Mouse (Mus musculus) megakaryocyte-erythroid progenitor cell, adult 5-6 weeks (primary cell): ENCODE data around the gene Phf12. TPM values are rescaled to one million over a fixed set of nuclear protein-coding genes. Genes with fewer than 3 reads are reported as not detected.

ENCODE experiments used
- ATAC-seq: replicated peaks from 2 replicates; pipeline ENCODE4 v1.8.0; 2016; ENCODE audit warnings: mild to moderate bottlenecking, inconsistent platforms; ENCODE audit not compliant: severe bottlenecking, poor library complexity, low FRiP score, low TSS enrichment
- total RNA-seq, 2 experiments: library from RNA; stranded (forward) in 1 of 2; stranded (reverse) in 1 of 2; fragments of 200-1000, 215-1000 nt in 1 of 2; fragments of >200 nt in 1 of 2; fragmentation: Nextera tagmentation in 1 of 2; gene quantifications; 2 replicates each; pipeline ENCODE4 v1.2.3; 2014 to 2017

Phf12 gene
- total RNA-seq (2014; fragmentation: Nextera tagmentation) (79.7 and 94.6 TPM in 2 replicates), total RNA-seq (2017) (23.3 and 26.9 TPM in 2 replicates)

DNA sequence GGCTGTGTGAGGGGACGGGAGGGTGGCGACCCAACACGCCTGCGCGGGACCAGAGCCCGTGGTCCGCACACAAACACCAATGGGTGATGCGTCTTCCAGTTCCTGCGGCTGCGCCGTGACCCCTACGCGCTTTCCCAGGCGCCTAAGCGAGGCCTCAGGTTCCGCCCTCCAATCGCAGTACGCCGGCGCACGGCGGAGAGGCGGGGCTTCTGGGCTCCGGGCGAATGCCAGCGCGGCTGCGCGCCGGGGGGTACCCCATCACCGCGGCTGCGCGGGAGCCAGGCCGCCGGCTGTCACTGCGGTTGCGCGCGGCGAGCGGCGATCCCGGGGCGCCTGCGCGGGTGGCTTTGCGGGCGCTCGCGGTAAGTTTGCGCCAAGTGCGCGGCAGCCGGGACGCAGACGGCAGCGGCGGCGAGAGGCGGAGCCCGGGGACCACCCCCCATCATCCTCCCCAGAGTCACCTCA is at the start of gene Phf12:
TSS of gene Phf12 (plus strand) at position 314 of the 465 bp plus-strand sequence.
- peak; percentile 76 for ATAC-seq

DNA sequence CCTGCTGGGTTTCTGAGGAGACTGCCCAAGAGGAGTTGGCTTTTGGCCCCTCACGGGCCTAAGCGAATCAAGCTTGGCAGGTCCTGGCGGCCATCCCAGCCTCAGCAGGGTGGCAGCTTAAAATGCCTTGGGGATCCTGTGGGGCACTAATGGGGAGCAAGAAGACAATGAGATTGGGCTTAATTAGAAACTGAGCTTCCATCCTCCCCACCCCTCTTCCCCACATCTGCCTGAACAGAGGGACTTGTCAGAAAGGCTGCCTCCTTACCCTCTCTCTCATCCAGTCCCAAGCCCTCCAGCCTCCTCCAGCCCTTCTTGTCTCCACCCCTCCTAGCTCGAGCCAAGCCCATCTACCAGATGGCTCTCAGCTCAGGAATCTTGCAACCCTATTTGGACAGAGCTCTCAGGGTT is 48.4 kb upstream of the Phf12 start:
- no peak for ATAC-seq

- no peak for ATAC-seq
These were observed 47.8 kb upstream of the Phf12 start for GRCm38 (mm10) chr11:77934568-77935311.

DNA sequence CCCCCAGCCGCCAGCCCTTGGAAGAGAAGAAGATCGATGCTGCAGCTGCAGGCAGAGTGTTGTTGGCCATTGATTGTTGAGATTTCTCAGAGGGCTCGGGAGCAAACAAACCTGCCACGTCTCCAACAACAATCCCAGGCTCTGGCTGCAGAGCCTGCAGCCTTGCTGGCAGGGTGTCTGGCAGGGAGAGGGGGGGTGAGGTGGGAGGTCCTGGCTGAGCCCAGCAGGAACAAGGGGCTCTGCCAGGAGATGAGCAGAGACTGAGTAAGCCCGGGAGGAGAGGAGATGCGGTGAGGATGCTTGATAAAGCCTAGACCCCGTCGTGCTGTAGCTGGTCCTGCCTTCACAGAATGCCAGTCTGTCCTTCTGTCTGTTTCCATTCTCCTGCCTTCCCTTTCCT is 45.7 kb upstream of the Phf12 start:
- no peak for ATAC-seq

DNA sequence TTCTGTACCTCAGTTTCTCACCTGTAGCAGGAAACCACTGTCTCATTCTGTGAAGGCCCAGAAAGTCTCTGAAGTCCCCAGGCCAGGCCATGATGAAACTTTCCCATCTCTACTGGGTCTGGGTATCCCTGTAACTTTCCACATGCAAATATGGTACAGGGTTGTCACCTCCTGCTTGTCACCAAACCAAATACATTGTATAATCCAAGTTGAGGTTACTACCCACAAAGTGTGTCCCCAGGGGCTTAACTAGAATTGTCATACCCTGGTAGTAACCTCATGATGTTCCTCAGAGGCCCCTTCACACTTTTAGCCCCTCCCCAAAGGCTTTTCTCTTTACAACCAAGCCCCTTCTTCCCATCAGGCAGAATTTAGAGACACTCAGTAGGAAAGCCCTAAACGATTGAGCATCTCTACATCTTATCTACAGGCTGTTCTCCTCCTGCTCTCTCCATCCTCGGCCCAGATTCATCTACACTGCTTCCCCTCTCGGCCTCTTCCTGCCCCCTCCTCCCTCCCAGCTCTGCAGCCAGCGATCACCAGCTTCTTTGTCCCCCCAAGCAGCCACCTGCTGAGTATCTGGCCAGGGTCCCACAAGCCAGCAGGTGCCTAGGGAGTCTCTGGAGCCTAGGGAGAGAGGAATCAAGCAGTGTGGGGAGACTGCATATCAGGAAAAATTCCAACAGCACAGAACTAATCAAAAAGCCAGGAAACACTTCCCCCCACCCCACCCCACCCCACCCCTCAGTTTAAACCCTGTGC is 44.7 kb upstream of the Phf12 start:
- no peak for ATAC-seq

DNA sequence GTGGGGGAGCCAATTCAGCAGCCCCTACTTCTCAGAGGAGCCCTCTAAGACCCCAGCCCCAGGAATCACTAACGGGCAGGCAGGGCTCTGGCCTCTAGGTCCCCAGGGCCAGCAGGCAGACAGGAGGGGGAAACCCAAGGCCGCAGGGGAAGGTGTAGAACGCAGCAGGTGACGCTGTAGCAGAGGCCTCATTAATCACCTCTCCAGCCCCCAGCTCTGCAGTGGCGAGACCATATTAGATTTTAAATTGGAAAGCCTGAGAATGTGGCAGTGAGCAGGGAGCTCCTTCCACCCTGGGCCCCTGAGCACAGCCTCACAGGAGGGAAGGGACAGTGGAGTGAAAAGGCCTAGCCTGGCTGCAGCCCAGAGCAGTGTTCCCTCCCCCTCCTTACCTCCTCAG is 40.3 kb upstream of the Phf12 start:
- ATAC-seq = no peak

DNA sequence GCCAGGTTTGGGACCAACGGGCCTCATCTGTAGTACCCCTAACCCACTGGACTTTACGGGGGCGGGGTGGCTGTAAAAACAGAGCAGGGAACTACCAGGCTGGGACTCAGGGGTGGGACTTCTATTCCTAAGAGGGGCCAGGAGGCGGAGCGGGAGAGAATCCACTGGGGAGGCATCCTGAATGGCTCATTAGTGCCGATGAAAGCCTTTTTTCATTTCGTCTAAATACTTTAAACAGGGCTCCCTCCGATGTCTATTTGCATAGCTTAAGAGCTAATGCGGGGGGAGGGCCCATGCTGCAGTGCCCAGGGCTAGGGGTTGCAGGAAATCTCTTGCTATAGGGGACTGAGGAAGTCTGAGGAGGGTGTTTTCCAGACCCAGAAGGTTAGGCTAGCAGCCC is 34.7 kb upstream of the Phf12 start:
- no peak for ATAC-seq

DNA sequence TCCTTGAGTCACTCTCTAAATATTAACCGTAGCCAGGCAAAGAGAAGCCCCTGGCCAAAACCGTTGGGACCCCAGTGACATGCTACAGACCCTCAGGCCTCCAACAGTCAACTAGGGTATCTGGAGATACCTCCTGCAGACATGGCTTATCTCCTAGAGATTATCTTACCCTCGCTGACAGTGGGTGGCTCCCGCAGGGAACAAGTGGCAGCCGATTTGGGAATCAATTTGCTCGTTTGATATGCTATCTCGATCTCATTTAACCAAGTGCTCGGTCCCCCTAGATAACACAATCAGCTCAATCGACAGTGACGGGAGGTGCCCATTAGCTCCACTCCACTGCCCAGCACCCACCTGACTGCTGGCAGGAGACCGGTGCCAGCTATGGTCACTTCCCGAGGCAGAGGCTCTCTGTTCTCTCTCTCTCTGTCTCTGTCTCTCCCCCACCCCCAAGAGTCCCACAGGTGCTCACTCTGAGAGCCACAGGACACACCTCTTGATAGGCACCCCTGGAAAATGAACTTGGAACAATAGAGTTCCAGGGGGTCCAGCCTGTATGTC is 32.3 kb upstream of the Phf12 start:
- no peak for ATAC-seq

GRCm38 (mm10) chr11:77950797-77951228 is 31.7 kb upstream of the Phf12 start:
- no peak for ATAC-seq

GRCm38 (mm10) chr11:77953671-77954070 is 28.9 kb upstream of the Phf12 start:
- peak; percentile 64 for ATAC-seq

GRCm38 (mm10) chr11:77956428-77956827 is 26.1 kb upstream of the Phf12 start:
- ATAC-seq = no peak

DNA sequence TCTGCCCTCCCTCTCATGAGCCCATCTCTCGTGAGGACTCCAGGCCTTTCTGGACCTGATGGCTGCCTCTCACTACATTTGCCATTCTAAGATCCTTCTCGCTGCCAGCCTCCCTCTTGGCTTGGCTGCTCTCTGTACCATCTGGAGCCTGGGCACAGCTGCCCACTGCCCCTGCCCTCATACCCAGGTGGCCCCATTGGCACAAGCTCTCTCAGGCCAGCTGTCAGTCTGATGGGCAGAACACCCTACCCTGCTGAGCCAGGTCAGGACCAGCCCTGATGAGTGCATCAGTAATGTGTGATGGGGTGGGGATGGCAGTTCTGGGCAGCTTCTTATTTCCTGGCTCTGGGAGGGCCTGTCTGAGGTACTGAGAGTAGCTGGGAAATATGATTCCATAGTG is 24.3 kb upstream of the Phf12 start:
- no peak for ATAC-seq

GRCm38 (mm10) chr11:77958932-77959331 is 23.6 kb upstream of the Phf12 start:
- ATAC-seq = no peak

- no peak for ATAC-seq
These were observed 22.4 kb upstream of the Phf12 start for GRCm38 (mm10) chr11:77960199-77960598.

GRCm38 (mm10) chr11:77960898-77961297 is 21.7 kb upstream of the Phf12 start:
- ATAC-seq = no peak

- ATAC-seq = no peak
These were observed 19.6 kb upstream of the Phf12 start for GRCm38 (mm10) chr11:77962946-77963345.

- ATAC-seq = peak; percentile 88
These were observed 18.0 kb upstream of the Phf12 start for GRCm38 (mm10) chr11:77964415-77965095.

DNA sequence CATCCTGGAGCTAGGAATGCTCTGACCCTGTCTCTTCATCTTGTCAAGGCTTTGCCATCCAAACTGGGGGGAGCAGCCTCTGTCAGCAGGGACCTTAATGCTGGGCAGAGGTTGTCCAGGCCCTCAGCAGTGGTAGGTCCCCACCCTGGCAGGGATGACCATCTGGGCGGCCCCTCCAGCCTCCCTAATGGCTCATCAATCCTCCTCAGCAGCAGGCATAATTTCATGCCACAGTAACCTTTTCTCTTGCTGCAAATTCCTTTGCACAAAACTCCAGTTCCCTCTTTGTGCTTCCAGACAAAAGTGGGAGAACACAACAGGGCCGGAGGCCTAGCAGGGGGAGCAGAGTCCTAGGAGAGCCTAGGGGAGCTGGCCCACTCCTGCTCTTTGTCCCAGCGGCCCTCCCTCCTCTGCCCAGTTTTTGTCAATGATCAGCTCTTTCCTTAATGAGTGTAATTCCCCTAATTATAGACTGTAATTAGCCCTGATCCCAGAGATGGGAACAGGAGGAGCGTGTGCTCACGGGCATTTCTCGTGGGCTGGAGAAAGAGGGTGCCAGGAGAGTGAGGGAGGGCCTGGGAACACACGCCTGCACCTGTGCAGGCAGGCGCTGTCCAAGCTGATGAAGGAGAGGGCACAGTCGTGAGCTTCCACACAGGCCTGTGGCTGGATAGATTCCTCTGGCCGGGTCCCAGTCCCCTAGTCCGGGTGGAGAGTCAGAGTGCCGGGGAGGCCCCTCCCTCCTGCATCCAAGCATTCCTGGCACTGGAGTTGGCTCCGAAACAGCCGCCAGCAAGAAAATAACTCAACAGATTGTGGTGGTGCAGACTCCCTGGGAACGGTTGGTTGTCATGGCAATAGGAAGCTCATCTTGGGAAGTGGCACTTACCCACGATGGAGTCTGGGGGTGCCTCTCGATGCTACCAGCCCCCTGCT is 17.2 kb upstream of the Phf12 start:
- ATAC-seq = no peak

DNA sequence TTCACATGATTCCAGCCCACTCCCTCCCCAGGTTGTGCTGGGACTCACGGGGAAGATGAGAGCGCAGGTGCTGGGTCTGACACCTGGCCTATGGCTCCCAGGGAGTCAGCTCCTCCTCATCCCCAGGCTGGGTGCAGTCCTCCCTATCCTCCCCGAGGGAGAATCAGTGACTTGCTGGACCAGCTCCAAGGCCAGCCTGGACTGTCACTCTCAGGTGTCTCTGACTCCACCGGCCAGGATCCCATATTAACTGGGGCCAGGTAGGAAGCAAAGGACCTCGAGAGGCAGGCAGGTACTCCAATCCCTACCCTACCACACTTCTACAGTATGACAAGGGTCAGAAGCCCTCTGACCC is 16.5 kb upstream of the Phf12 start:
- ATAC-seq = no peak
